Comparison of ENCODE assay signal across 18 mouse cellular contexts in the genomic region with DNA sequence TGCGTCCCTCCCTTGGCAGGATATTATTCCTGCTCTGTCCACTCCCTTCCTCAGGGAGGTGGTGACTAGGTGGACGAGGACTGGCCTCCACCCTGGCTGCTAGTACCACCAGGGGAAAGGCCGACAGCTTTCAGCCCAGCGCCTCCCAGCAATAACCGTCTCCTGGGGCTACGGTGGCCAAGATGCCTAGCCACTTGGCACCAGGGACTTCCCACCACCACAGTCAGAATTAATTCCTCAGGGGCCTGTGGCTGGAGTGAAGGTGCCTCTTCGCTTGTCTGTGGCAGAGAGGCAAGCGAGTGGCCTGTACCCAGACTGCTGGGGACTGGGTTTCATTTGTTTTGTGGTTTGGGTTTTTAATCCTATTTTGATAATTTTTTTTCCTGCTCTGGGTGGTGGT. TPM values are rescaled to one million over a fixed set of nuclear protein-coding genes. Genes with fewer than 3 reads are reported as not detected.
A peak's percentile ranks its signal among the peaks of the same experiment; 100 is the strongest.
DNase-seq lines count a peak whose midpoint lies in the region; ATAC-seq and TF ChIP-seq lines count a peak whose summit lies in the region.
"Had no signal": no experiment of that assay in that cellular context is flagged by ENCODE, and none has a peak within 500 bp of the region (broad histone marks: within the 10 kb centered on the region; RNA-seq: fewer than 3 reads in every experiment).

No protein-coding gene starts in this region.

- peaks cover 26% of the 10 kb centered on the region for H3K36me3 ChIP-seq in neural tube, embryonic 14.5 days (ENCODE audit: control insufficient read depth, insufficient read depth, low read length)
- H3K36me3 ChIP-seq in neural tube, embryonic 15.5 days, result peaks cover 35% of the 10 kb centered on the region
- H3K36me3 ChIP-seq in G1E (replicated peaks), result peaks cover 63% of the 10 kb centered on the region
- H3K36me3 ChIP-seq in splenic B cell, adult 2 months (ENCODE audit: control insufficient read depth, insufficient read depth, low read length, poor library complexity, severe bottlenecking), result no peaks in the 10 kb centered on the region

- TF ChIP-seq CTCF in G1E (IDR thresholded peaks at IDR 0.05; ENCODE audit: low read depth, low read length), result no peak

- ATAC-seq in neural tube, embryonic 14.5 days (ENCODE audit: low read depth), result 0 out of 2 replicates have a peak, but pooled peaks have one; percentile 9
- no peak for ATAC-seq in neural tube, embryonic 15.5 days (ENCODE audit: low FRiP score)
- no peak for ATAC-seq in G1E (ENCODE audit: extremely low read depth, insufficient number of reproducible peaks, low FRiP score, poor library complexity, severe bottlenecking)
- ATAC-seq in activated CD4-positive, CD25-positive, alpha-beta regulatory T cell, adult 4 months, result no peak
- ATAC-seq: forebrain, embryonic 15.5 days; hindbrain, embryonic 16.5 days; intestine, embryonic 15.5 days had no signal

- DNase-seq in adrenal gland, postnatal 14 days, result peak; percentile 53
- DNase-seq in adrenal gland, postnatal 25 days, result no peak
- no peak for DNase-seq in G1E (ENCODE audit: low spot score)
- peak; percentile 51 for DNase-seq in splenic B cell, adult 2 months (ENCODE audit: low read depth, low spot score)
- DNase-seq in right cerebral cortex, postnatal 14 days, result no peak
- DNase-seq: adrenal gland, adult 2 months; cerebellum, adult 11-12 months; cerebellum, adult 9-10 months; cerebellum, postnatal 25 days; gastrocnemius, postnatal 36 days; heart, postnatal 36 days had no signal

- 90% methylated on average over 8 of the region's 8 CpGs for WGBS in neural tube, embryonic 14.5 days
- WGBS in neural tube, embryonic 15.5 days, result 91% methylated on average over 8 of the region's 8 CpGs

- no peaks in the 10 kb centered on the region for H3K27me3 ChIP-seq in neural tube, embryonic 14.5 days (ENCODE audit: control insufficient read depth, insufficient read depth, low read length)
- H3K27me3 ChIP-seq in neural tube, embryonic 15.5 days (replicated peaks), result no peaks in the 10 kb centered on the region
- H3K27me3 ChIP-seq in G1E (ENCODE audit: insufficient read depth, low read length), result no peaks in the 10 kb centered on the region
- no peaks in the 10 kb centered on the region for H3K27me3 ChIP-seq in splenic B cell, adult 2 months (ENCODE audit: control insufficient read depth, insufficient read depth, low read length, poor library complexity, severe bottlenecking)
- H3K27me3 ChIP-seq: forebrain, embryonic 15.5 days; intestine, embryonic 15.5 days had no signal

- no peak overlapping the region for H3K9ac ChIP-seq in neural tube, embryonic 14.5 days (replicated peaks; ENCODE audit: low read depth, low read length)
- no peak overlapping the region for H3K9ac ChIP-seq in neural tube, embryonic 15.5 days (replicated peaks)
- H3K9ac ChIP-seq: forebrain, embryonic 15.5 days; intestine, embryonic 15.5 days had no signal

- no peak overlapping the region for H3K27ac ChIP-seq in neural tube, embryonic 14.5 days (ENCODE audit: low read depth, low read length)
- H3K27ac ChIP-seq in neural tube, embryonic 15.5 days (replicated peaks), result no peak overlapping the region
- H3K27ac ChIP-seq: forebrain, embryonic 15.5 days; heart, embryonic 13.5 days; intestine, embryonic 15.5 days had no signal

- H3K4me2 ChIP-seq in neural tube, embryonic 14.5 days (ENCODE audit: low read depth, low read length), result no peak overlapping the region
- no peak overlapping the region for H3K4me2 ChIP-seq in neural tube, embryonic 15.5 days
- H3K4me2 ChIP-seq: forebrain, embryonic 15.5 days; heart, embryonic 13.5 days; intestine, embryonic 15.5 days had no signal

- no peak overlapping the region for H3K4me3 ChIP-seq in neural tube, embryonic 14.5 days (ENCODE audit: low read depth, low read length)
- H3K4me3 ChIP-seq in neural tube, embryonic 15.5 days (replicated peaks), result no peak overlapping the region
- peak overlapping the region; percentile 13; the same call in 1 of the 2 replicates for H3K4me3 ChIP-seq in G1E (ENCODE audit: low read depth, low read length)
- H3K4me3 ChIP-seq: forebrain, embryonic 15.5 days; heart, embryonic 13.5 days; intestine, embryonic 15.5 days had no signal

- no peaks in the 10 kb centered on the region for H3K4me1 ChIP-seq in neural tube, embryonic 14.5 days (ENCODE audit: control insufficient read depth, insufficient read depth, low read length)
- peaks cover 9% of the 10 kb centered on the region for H3K4me1 ChIP-seq in neural tube, embryonic 15.5 days
- H3K4me1 ChIP-seq in G1E (ENCODE audit: insufficient read depth, low read depth, low read length), result peaks cover 58% of the 10 kb centered on the region
- H3K4me1 ChIP-seq: forebrain, embryonic 15.5 days had no signal

- no peaks in the 10 kb centered on the region for H3K9me3 ChIP-seq in neural tube, embryonic 14.5 days (ENCODE audit: control insufficient read depth, low read length)
- no peaks in the 10 kb centered on the region for H3K9me3 ChIP-seq in neural tube, embryonic 15.5 days (replicated peaks)
- no peaks in the 10 kb centered on the region for H3K9me3 ChIP-seq in G1E (replicated peaks)
- H3K9me3 ChIP-seq: forebrain, embryonic 15.5 days; heart, embryonic 13.5 days; intestine, embryonic 15.5 days had no signal

RNA-seq across cellular contexts. Expression of a gene that starts 2.1 kb away (rescaled TPM):
- 3.3 and 8.9 TPM in 2 replicates for total RNA-seq in adrenal gland, postnatal 14 days (2021)
- 1.8 and 3.1 TPM in 2 replicates for total RNA-seq in adrenal gland, postnatal 25 days (2021)
- polyA plus RNA-seq in neural tube, embryonic 14.5 days (2014; fragmentation: Nextera tagmentation; extraction: Ambion mirVana), result 4.0 and 5.0 TPM in 2 replicates
- 8.6 and 24.0 TPM in 2 replicates for polyA plus RNA-seq in neural tube, embryonic 15.5 days (2015; fragmentation: Nextera tagmentation; extraction: Ambion mirVana)
- total RNA-seq in G1E (2014; fragmentation: Nextera tagmentation) (38.5 and 58.4 TPM in 2 replicates), G1E (2017) (92.8 and 113 TPM in 2 replicates)
- 308 and 346 TPM in 2 replicates for polyA plus RNA-seq in G1E (2012)
- 10 to 100 TPM; 36.2 to 43.1 TPM for polyA plus RNA-seq in activated CD4-positive, CD25-positive, alpha-beta regulatory T cell, adult 4 months (2017; shearing (Covaris generic))

RNA-seq across cellular contexts. Expression of a gene that starts 27.1 kb away (rescaled TPM):
- 36.1 and 39.8 TPM in 2 replicates for total RNA-seq in adrenal gland, postnatal 14 days (2021)
- 36.3 and 43.3 TPM in 2 replicates for total RNA-seq in adrenal gland, postnatal 25 days (2021)
- 1.3 and 2.0 TPM in 2 replicates for polyA plus RNA-seq in neural tube, embryonic 14.5 days (2014; fragmentation: Nextera tagmentation; extraction: Ambion mirVana)
- 1.3 and 1.7 TPM in 2 replicates for polyA plus RNA-seq in neural tube, embryonic 15.5 days (2015; fragmentation: Nextera tagmentation; extraction: Ambion mirVana)
- total RNA-seq in G1E (2014; fragmentation: Nextera tagmentation) (19.1 and 23.4 TPM in 2 replicates), G1E (2017) (2.6 and 3.0 TPM in 2 replicates)
- 17.8 and 17.9 TPM in 2 replicates for polyA plus RNA-seq in G1E (2012)
- polyA plus RNA-seq in activated CD4-positive, CD25-positive, alpha-beta regulatory T cell, adult 4 months (2017; shearing (Covaris generic)), result 1 to 10 TPM; 1.7 to 1.9 TPM

RNA-seq across cellular contexts. Expression of a gene that starts 28.5 kb away (rescaled TPM):
- total RNA-seq in adrenal gland, postnatal 14 days (2021), result 36.8 and 43.4 TPM in 2 replicates
- 41.5 and 45.5 TPM in 2 replicates for total RNA-seq in adrenal gland, postnatal 25 days (2021)
- polyA plus RNA-seq in neural tube, embryonic 14.5 days (2014; fragmentation: Nextera tagmentation; extraction: Ambion mirVana), result 37.6 and 46.1 TPM in 2 replicates
- polyA plus RNA-seq in neural tube, embryonic 15.5 days (2015; fragmentation: Nextera tagmentation; extraction: Ambion mirVana), result 41.5 and 43.8 TPM in 2 replicates
- total RNA-seq in G1E (2014; fragmentation: Nextera tagmentation) (18.2 and 20.8 TPM in 2 replicates), G1E (2017) (11.9 and 15.7 TPM in 2 replicates)
- 39.9 and 48.5 TPM in 2 replicates for polyA plus RNA-seq in G1E (2012)
- 1 to 10 TPM; 4.2 to 5.1 TPM for polyA plus RNA-seq in activated CD4-positive, CD25-positive, alpha-beta regulatory T cell, adult 4 months (2017; shearing (Covaris generic))

Comparison
In these comparisons a context has a peak if more than half of its experiments do, and no peak if none do; other contexts are left out.
1. DNase-seq: peak in adrenal gland, postnatal 14 days (single experiment) and splenic B cell, adult 2 months (single experiment); none in adrenal gland, postnatal 25 days (single experiment), G1E (single experiment) and right cerebral cortex, postnatal 14 days (single experiment).